Comparison of ENCODE assay signal across 10 mouse cellular contexts in the genomic region with DNA sequence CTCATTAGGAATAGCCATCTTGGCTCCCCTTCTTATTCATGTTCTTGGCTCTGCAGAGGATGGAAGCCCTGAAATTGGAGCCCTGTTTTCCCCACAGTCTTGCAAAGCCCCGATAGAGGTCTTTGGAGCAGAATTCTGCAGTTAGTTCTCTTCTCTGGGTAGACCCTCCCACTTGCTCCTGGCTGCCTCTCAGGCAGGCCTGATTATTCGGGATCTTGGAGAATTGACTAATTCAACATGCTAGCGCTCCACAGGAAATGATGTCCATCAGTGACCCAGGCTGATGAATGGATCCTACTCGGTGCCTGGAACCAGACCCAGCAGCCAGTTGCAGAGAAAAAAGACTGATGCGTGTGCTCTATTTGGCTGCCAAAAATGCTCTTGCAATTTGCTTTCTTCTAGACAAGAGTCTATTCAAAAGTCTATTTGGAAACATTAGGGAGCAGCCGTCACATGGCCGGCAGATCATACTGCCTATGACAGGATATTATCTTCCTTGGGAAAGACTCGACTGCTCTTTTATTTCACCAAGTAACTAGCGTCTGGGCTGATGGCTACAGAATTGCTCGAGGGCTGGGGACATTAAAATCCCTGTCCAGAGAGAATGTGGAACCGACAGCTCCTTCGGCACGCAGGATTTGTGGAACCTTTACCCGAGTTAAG.
DNase-seq lines count a peak whose midpoint lies in the region; ATAC-seq and TF ChIP-seq lines count a peak whose summit lies in the region.
"Had no signal": no experiment of that assay in that cellular context is flagged by ENCODE, and none has a peak within 500 bp of the region (broad histone marks: within the 10 kb centered on the region; RNA-seq: fewer than 3 reads in every experiment).

No protein-coding gene starts in this region.

- H3K27me3 ChIP-seq in forebrain, embryonic 13.5 days, result peaks cover 6% of the 10 kb centered on the region; the same call in 1 of the 2 replicates
- H3K27me3 ChIP-seq in forebrain, embryonic 11.5 days (ENCODE audit: control insufficient read depth, insufficient read depth, low read length), result no peaks in the 10 kb centered on the region
- no peaks in the 10 kb centered on the region for H3K27me3 ChIP-seq in forebrain, embryonic 16.5 days (replicated peaks; ENCODE audit: control insufficient read depth, insufficient read depth, low read length)
- H3K27me3 ChIP-seq in limb, embryonic 14.5 days (ENCODE audit: control insufficient read depth, insufficient read depth, low read length), result no peaks in the 10 kb centered on the region

- 53% methylated on average over 14 of the region's 14 CpGs for WGBS in forebrain, embryonic 13.5 days
- 78% methylated on average over 14 of the region's 14 CpGs for WGBS in forebrain, embryonic 11.5 days
- 39% methylated on average over 14 of the region's 14 CpGs for WGBS in forebrain, embryonic 16.5 days
- 52% methylated on average over 14 of the region's 14 CpGs for whole genome bisulfite sequencing in limb, embryonic 14.5 days

- H3K27ac ChIP-seq in forebrain, embryonic 13.5 days, result no peak overlapping the region
- H3K27ac ChIP-seq in forebrain, embryonic 11.5 days (ENCODE audit: low read depth, low read length), result no peak overlapping the region
- H3K27ac ChIP-seq in left cerebral cortex, adult 2 months, result peak overlapping the region; percentile 54
- H3K27ac ChIP-seq in forebrain, embryonic 16.5 days (ENCODE audit: low read length), result 0 out of 2 replicates have a peak overlapping the region, but pooled peaks have one; percentile 4
- H3K27ac ChIP-seq in limb, embryonic 14.5 days (replicated peaks; ENCODE audit: low read depth, low read length), result no peak overlapping the region

- H3K4me3 ChIP-seq in forebrain, embryonic 13.5 days, result no peak overlapping the region
- H3K4me3 ChIP-seq in forebrain, embryonic 11.5 days (ENCODE audit: low read depth, low read length), result no peak overlapping the region
- no peak overlapping the region for H3K4me3 ChIP-seq in left cerebral cortex, adult 2 months
- no peak overlapping the region for H3K4me3 ChIP-seq in forebrain, embryonic 16.5 days (replicated peaks; ENCODE audit: low read length)
- H3K4me3 ChIP-seq in limb, embryonic 14.5 days (replicated peaks; ENCODE audit: low read length), result no peak overlapping the region

- H3K36me3 ChIP-seq in forebrain, embryonic 13.5 days (ENCODE audit: poor library complexity, severe bottlenecking), result no peaks in the 10 kb centered on the region
- H3K36me3 ChIP-seq in forebrain, embryonic 11.5 days (ENCODE audit: control insufficient read depth, insufficient read depth, low read length), result no peaks in the 10 kb centered on the region
- H3K36me3 ChIP-seq in forebrain, embryonic 16.5 days (ENCODE audit: control insufficient read depth, insufficient read depth), result no peaks in the 10 kb centered on the region
- H3K36me3 ChIP-seq in limb, embryonic 14.5 days (ENCODE audit: control insufficient read depth, insufficient read depth, low read length), result no peaks in the 10 kb centered on the region

- DNase-seq in forebrain, embryonic 11.5 days (ENCODE audit: low spot score), result no peak
- no peak for DNase-seq in left cerebral cortex, adult 2 months (ENCODE audit: extremely low spot score in 1 of 2, low spot score in 2 of 2)
- no peak for DNase-seq in left cerebral cortex, postnatal 36 days (ENCODE audit: low spot score in 2 of 2)
- DNase-seq in limb, embryonic 14.5 days (ENCODE audit: low spot score), result peak; percentile 42
- no peak for DNase-seq in left cerebral cortex, postnatal 14 days (ENCODE audit: low spot score in 2 of 2)
- DNase-seq: adrenal gland, postnatal 36 days; liver, postnatal 0 days had no signal

- H3K9ac ChIP-seq in forebrain, embryonic 13.5 days, result no peak overlapping the region
- H3K9ac ChIP-seq in forebrain, embryonic 11.5 days (ENCODE audit: low read length), result no peak overlapping the region
- no peak overlapping the region for H3K9ac ChIP-seq in forebrain, embryonic 16.5 days (replicated peaks; ENCODE audit: low read depth, low read length)
- H3K9ac ChIP-seq in limb, embryonic 14.5 days (ENCODE audit: low read depth, low read length, severe bottlenecking), result no peak overlapping the region
- H3K9ac ChIP-seq: liver, postnatal 0 days had no signal

- TF ChIP-seq POLR2A in limb, embryonic 14.5 days (IDR thresholded peaks at IDR 0.05; ENCODE audit: borderline replicate concordance, extremely low read depth, insufficient read depth, insufficient read length), result no peak

- peaks cover 44% of the 10 kb centered on the region for H3K4me1 ChIP-seq in forebrain, embryonic 13.5 days
- peaks cover 12% of the 10 kb centered on the region for H3K4me1 ChIP-seq in forebrain, embryonic 11.5 days (replicated peaks; ENCODE audit: control insufficient read depth, insufficient read depth, low read length)
- peaks cover 45% of the 10 kb centered on the region for H3K4me1 ChIP-seq in forebrain, embryonic 16.5 days (replicated peaks; ENCODE audit: control insufficient read depth, insufficient read depth, low read length)
- H3K4me1 ChIP-seq in limb, embryonic 14.5 days (ENCODE audit: control insufficient read depth, insufficient read depth, low read length), result peaks cover 12% of the 10 kb centered on the region; the same call in 1 of the 2 replicates

- H3K4me2 ChIP-seq in forebrain, embryonic 13.5 days, result no peak overlapping the region
- H3K4me2 ChIP-seq in forebrain, embryonic 11.5 days (ENCODE audit: low read depth, low read length, severe bottlenecking), result no peak overlapping the region
- H3K4me2 ChIP-seq in forebrain, embryonic 16.5 days (ENCODE audit: low read length), result no peak overlapping the region
- no peak overlapping the region for H3K4me2 ChIP-seq in limb, embryonic 14.5 days (replicated peaks; ENCODE audit: low read depth, low read length, severe bottlenecking)

- no peaks in the 10 kb centered on the region for H3K9me3 ChIP-seq in forebrain, embryonic 13.5 days (replicated peaks)
- H3K9me3 ChIP-seq in forebrain, embryonic 11.5 days (ENCODE audit: control insufficient read depth, low read length), result no peaks in the 10 kb centered on the region
- H3K9me3 ChIP-seq in forebrain, embryonic 16.5 days (ENCODE audit: control insufficient read depth, low read length), result no peaks in the 10 kb centered on the region
- H3K9me3 ChIP-seq in limb, embryonic 14.5 days (ENCODE audit: control insufficient read depth, low read length), result no peaks in the 10 kb centered on the region

- intact Hi-C loops in left cerebral cortex, adult 2 months (cut with DNase I), result no loop called here
- intact Hi-C loops in left cerebral cortex, postnatal 36 days (cut with DNase I), result no loop called here
- intact Hi-C loops in left cerebral cortex, postnatal 14 days (cut with DNase I), result no loop called here

- peak; percentile 11; the same call in 1 of the 2 replicates for ATAC-seq in forebrain, embryonic 13.5 days
- no peak for ATAC-seq in forebrain, embryonic 11.5 days (replicated peaks; ENCODE audit: low FRiP score)
- peak; percentile 32 for ATAC-seq in forebrain, embryonic 16.5 days
- ATAC-seq in limb, embryonic 14.5 days (ENCODE audit: low FRiP score, low read depth), result 0 out of 2 replicates have a peak, but pooled peaks have one; percentile 45
- ATAC-seq in megakaryocyte progenitor cell, adult 5-6 weeks (replicated peaks; ENCODE audit: poor library complexity), result no peak
- ATAC-seq: liver, postnatal 0 days had no signal

- no peak for TF ChIP-seq CTCF in left cerebral cortex, adult 2 months (IDR thresholded peaks at IDR 0.05)

Comparison
In these comparisons a context has a peak if more than half of its experiments do, and no peak if none do; other contexts are left out.
1. ATAC-seq: peak in forebrain, embryonic 13.5 days (single experiment), forebrain, embryonic 16.5 days (single experiment) and limb, embryonic 14.5 days (single experiment); none in forebrain, embryonic 11.5 days (single experiment) and megakaryocyte progenitor cell, adult 5-6 weeks (single experiment).
2. H3K27ac ChIP-seq: peak in left cerebral cortex, adult 2 months (single experiment) and forebrain, embryonic 16.5 days (single experiment); none in forebrain, embryonic 13.5 days (single experiment), forebrain, embryonic 11.5 days (single experiment) and limb, embryonic 14.5 days (single experiment).